Mouse (Mus musculus) embryo, embryonic 11.5 days (tissue): ENCODE measurements around the gene Zfp454.
A peak's percentile ranks its signal among the peaks of the same experiment; 100 is the strongest.

Source experiments
- DNase-seq: peaks from one replicate; pipeline ENCODE4 v3.0.0-alpha.2; 2012; ENCODE audit warnings: low read depth, low spot score

Gene Zfp454

GRCm38 (mm10) chr11:50887390-50888128 is at the start of gene Zfp454:
Gene Zfp454 (minus strand): TSS chr11:50887651.
- DNase-seq: peak; percentile 88

GRCm38 (mm10) chr11:50932040-50932439 is 44.6 kb upstream of the Zfp454 start:
- no peak for DNase-seq

- DNase-seq: peak; percentile 68
Observed at GRCm38 (mm10) chr11:50931451-50931866, 44.0 kb upstream of the Zfp454 start, which contains the start of gene Zfp354b. Gene Zfp354b (minus strand): TSS chr11:50931633.

GRCm38 (mm10) chr11:50931021-50931420 is 43.6 kb upstream of the Zfp454 start:
- DNase-seq: no peak

GRCm38 (mm10) chr11:50930469-50931014 is 43.1 kb upstream of the Zfp454 start:
- DNase-seq: no peak

- peak; percentile 87 for DNase-seq
Observed at GRCm38 (mm10) chr11:50915671-50916320, 28.3 kb upstream of the Zfp454 start, which contains the start of gene Zfp2. Gene Zfp2 (minus strand): TSS chr11:50916165.

- no peak for DNase-seq
Observed at GRCm38 (mm10) chr11:50914461-50914860, 27.0 kb upstream of the Zfp454 start.

GRCm38 (mm10) chr11:50913301-50913700 is 25.9 kb upstream of the Zfp454 start:
- no peak for DNase-seq

GRCm38 (mm10) chr11:50908136-50908535 is 20.7 kb upstream of the Zfp454 start:
- no peak for DNase-seq

- DNase-seq: no peak
Observed at GRCm38 (mm10) chr11:50897359-50897758, 9.9 kb upstream of the Zfp454 start.

- DNase-seq: no peak
Observed at GRCm38 (mm10) chr11:50892441-50892840, 5.0 kb upstream of the Zfp454 start.

- no peak for DNase-seq
Observed at GRCm38 (mm10) chr11:50886933-50887293, 538 bp downstream of the Zfp454 start.

GRCm38 (mm10) chr11:50886231-50886932 is 1.1 kb downstream of the Zfp454 start:
- no peak for DNase-seq

- DNase-seq: no peak
Observed at GRCm38 (mm10) chr11:50883756-50884155, 3.7 kb downstream of the Zfp454 start.

GRCm38 (mm10) chr11:50878641-50879040 is 8.8 kb downstream of the Zfp454 start:
- no peak for DNase-seq

GRCm38 (mm10) chr11:50850989-50851601 is 36.4 kb downstream of the Zfp454 start:
- DNase-seq: peak; percentile 4

GRCm38 (mm10) chr11:50850177-50850735 is 37.2 kb downstream of the Zfp454 start, which contains the start of gene Grm6:
Gene Grm6 (plus strand): TSS chr11:50850685.
- no peak for DNase-seq

- DNase-seq: no peak
Observed at GRCm38 (mm10) chr11:50849310-50849709, 38.1 kb downstream of the Zfp454 start.

GRCm38 (mm10) chr11:50848520-50849137 is 38.8 kb downstream of the Zfp454 start:
- DNase-seq: no peak

- DNase-seq: no peak
Observed at GRCm38 (mm10) chr11:50847047-50847446, 40.4 kb downstream of the Zfp454 start.

- no peak for DNase-seq
Observed at GRCm38 (mm10) chr11:50845951-50846350, 41.5 kb downstream of the Zfp454 start.
